Mouse (Mus musculus) gastrocnemius, adult 2 months (tissue): ENCODE data around the gene Gjb1. TPM values are rescaled to one million over a fixed set of nuclear protein-coding genes. Genes with fewer than 3 reads are reported as not detected.

ENCODE experiments used
- DNase-seq: peaks from one replicate; pipeline ENCODE4 v3.0.0; 2022
- H3K27ac ChIP-seq: fragments of 200-600 bp; 2 replicates; pipeline ENCODE4 v1.8.1; 2022; ENCODE audit warnings: mild to moderate bottlenecking
- H3K4me3 ChIP-seq: fragments of 200-600 bp; 2 replicates; pipeline ENCODE4 v1.8.1; 2022; ENCODE audit warnings: mild to moderate bottlenecking, moderate library complexity
- CTCF ChIP-seq: fragments of 200-600 bp; IDR thresholded peaks from 2 replicates; pipeline ENCODE4 v1.8.1; 2022; ENCODE audit warnings: antibody characterized with exemption, mild to moderate bottlenecking, moderate library complexity
- intact Hi-C: fragments of 180-260 bp; cut with DNase I; formaldehyde crosslinking; loops from one replicate; pipeline ENCODE4 v1.15.1; 2025
- total RNA-seq, 2 experiments: library from RNA; stranded (reverse); gene quantifications; 2 replicates each; pipeline ENCODE4 v1.2.3; 2021

Gjb1 gene
- total RNA-seq, 2 experiments from 2014 or later, result 0.14 to 0.20 TPM

- intact Hi-C loops, result loop anchor here (10.0 kb wide), 1 partner anchor 94 kb away; no protein-coding TSS in a partner anchor
- TF ChIP-seq CTCF, result no peak
- no peak for DNase-seq
- Histone ChIP-seq H3K27ac (peak within 1 kb of the TSS; percentile 91), H3K4me3 (peak within 1 kb of the TSS; percentile 72)
These were observed 44.5 kb downstream of the Gjb1 start, which contains the start of gene Zmym3 for GRCm38 (mm10) chrX:101420700-101421095. Zmym3 (minus strand) TSS chrX:101420849.

GRCm38 (mm10) chrX:101423462-101423861 lies 47.3 kb downstream of the Gjb1 start:
- Histone ChIP-seq H3K4me3 (no peak overlapping the region), H3K27ac (no peak overlapping the region)
- intact Hi-C loops, result loop anchor here (10.0 kb wide), 1 partner anchor 91 kb away; no protein-coding TSS in a partner anchor
- no peak for DNase-seq
- no peak for TF ChIP-seq CTCF

GRCm38 (mm10) chrX:101427774-101428173 lies 51.6 kb downstream of the Gjb1 start:
- intact Hi-C loops, result loop anchor here (5.0 to 10.0 kb wide), 2 partner anchors 87 to 295 kb away; no protein-coding TSS in a partner anchor
- peak; percentile 63 for TF ChIP-seq CTCF
- peak; percentile 44 for DNase-seq
- H3K4me3 ChIP-seq, result no peak overlapping the region
- H3K27ac ChIP-seq, result no peak overlapping the region

GRCm38 (mm10) chrX:101428785-101429141 lies 52.6 kb downstream of the Gjb1 start:
- peak overlapping the region; percentile 88 for H3K4me3 ChIP-seq
- TF ChIP-seq CTCF, result no peak
- no peak for DNase-seq
- intact Hi-C loops, result loop anchor here (1.0 to 10.0 kb wide), 3 partner anchors 59 to 296 kb away; no protein-coding TSS in a partner anchor
- H3K27ac ChIP-seq, result peak overlapping the region; percentile 93

GRCm38 (mm10) chrX:101429142-101429949 lies 53.2 kb downstream of the Gjb1 start, which contains the start of gene Nono:
Nono (plus strand) TSS chrX:101429318.
- Histone ChIP-seq H3K27ac (peak within 1 kb of the TSS; percentile 93), H3K4me3 (peak within 1 kb of the TSS; percentile 88)
- peak; percentile 80 for DNase-seq
- intact Hi-C loops, result loop anchor here (1.0 to 10.0 kb wide), 3 partner anchors 58 to 297 kb away; no protein-coding TSS in a partner anchor
- peak; percentile 23; the same call in 1 of the 2 replicates for TF ChIP-seq CTCF

- intact Hi-C loops, result loop anchor here (1.0 to 10.0 kb wide), 3 partner anchors 57 to 298 kb away; no protein-coding TSS in a partner anchor
- no peak for DNase-seq
- H3K27ac ChIP-seq, result peak overlapping the region; percentile 93
- peak overlapping the region; percentile 88 for H3K4me3 ChIP-seq
- TF ChIP-seq CTCF, result no peak
These were observed 53.8 kb downstream of the Gjb1 start for GRCm38 (mm10) chrX:101429976-101430375.

Other genes starting within 250 kb of the Gjb1 start
- 10 to 100 TPM; 27.3 to 29.5 TPM for gene Snx12, start 153.8 kb upstream of the Gjb1 start, total RNA-seq
- 100 to 1,000 TPM; 126 to 127 TPM for gene Foxo4, start 121.8 kb upstream of the Gjb1 start, total RNA-seq
- not detected for gene Gm614, start 112.4 kb upstream of the Gjb1 start, total RNA-seq
- 1 to 10 TPM; 1.2 to 2.9 TPM for gene Il2rg, start 108.1 kb upstream of the Gjb1 start, total RNA-seq
- not detected for gene Gm20489, start 107.4 kb upstream of the Gjb1 start, total RNA-seq
- gene Med12, start 102.3 kb upstream of the Gjb1 start, total RNA-seq, result 10 to 100 TPM; 17.2 to 19.4 TPM
- gene Nlgn3, start 77.2 kb upstream of the Gjb1 start, total RNA-seq, result under 1 TPM; 0.06 to 0.18 TPM
- gene Zmym3, start 44.5 kb downstream of the Gjb1 start, total RNA-seq, result 10 to 100 TPM in 1 of 2 experiments, 1 to 10 TPM in 1; 9.1 to 10.7 TPM
- gene Nono, start 52.9 kb downstream of the Gjb1 start, total RNA-seq, result 10 to 100 TPM; 40.0 to 42.7 TPM
- gene Itgb1bp2, start 72.7 kb downstream of the Gjb1 start, total RNA-seq, result 100 to 1,000 TPM; 121 to 175 TPM
- 10 to 100 TPM in 1 of 2 experiments, 1 to 10 TPM in 1; 8.3 to 11.0 TPM for gene Taf1, start 156.4 kb downstream of the Gjb1 start, total RNA-seq